12 mouse cellular contexts compared by ENCODE assay signal in the genomic region with DNA sequence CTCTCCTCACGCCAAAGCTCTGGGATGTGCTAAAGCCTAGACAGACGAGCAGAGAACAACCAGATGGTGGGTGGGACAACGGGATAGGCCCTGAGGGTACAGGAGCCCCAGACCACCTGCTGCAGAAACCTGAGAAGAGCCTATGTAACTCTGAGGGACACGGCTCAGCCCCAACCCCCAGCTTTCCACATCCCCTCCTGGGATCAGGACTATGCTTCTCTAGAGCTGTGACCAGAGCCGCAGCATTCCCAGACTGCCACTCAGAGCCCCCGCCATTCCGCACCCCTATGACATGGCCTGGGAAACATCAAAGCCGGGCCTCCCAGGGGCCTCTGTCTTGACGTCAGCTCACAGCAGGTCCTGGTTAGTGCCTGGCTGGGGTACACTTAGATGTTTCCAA. TPM values are rescaled to one million over a fixed set of nuclear protein-coding genes. Genes with fewer than 3 reads are reported as not detected.
DNase-seq lines count a peak whose midpoint lies in the region; ATAC-seq lines count a peak whose summit lies in the region.
"Had no signal": no experiment of that assay in that cellular context is flagged by ENCODE, and none has a peak within 500 bp of the region (broad histone marks: within the 10 kb centered on the region; RNA-seq: fewer than 3 reads in every experiment).

No protein-coding gene starts in this region.

- H3K4me2 ChIP-seq in heart, embryonic 14.5 days (ENCODE audit: low read length), result no peak overlapping the region
- no peak overlapping the region for H3K4me2 ChIP-seq in neural tube, embryonic 11.5 days (ENCODE audit: low read depth)
- no peak overlapping the region for H3K4me2 ChIP-seq in neural tube, embryonic 15.5 days
- H3K4me2 ChIP-seq in intestine, embryonic 16.5 days (ENCODE audit: low read depth, low read length), result no peak overlapping the region

- intact Hi-C loops in heart, postnatal 10 days (cut with DNase I), result no loop called here

- H3K36me3 ChIP-seq in heart, embryonic 14.5 days (ENCODE audit: control insufficient read depth, insufficient read depth, low read length), result peaks cover 38% of the 10 kb centered on the region
- peaks cover 5% of the 10 kb centered on the region for H3K36me3 ChIP-seq in neural tube, embryonic 11.5 days (ENCODE audit: control insufficient read depth, insufficient read depth, low read length)
- H3K36me3 ChIP-seq in neural tube, embryonic 15.5 days, result peaks cover 10% of the 10 kb centered on the region
- peaks cover 8% of the 10 kb centered on the region for H3K36me3 ChIP-seq in intestine, embryonic 16.5 days (ENCODE audit: control insufficient read depth, insufficient read depth, low read length)

- no peak for ATAC-seq in heart, embryonic 14.5 days (ENCODE audit: insufficient number of reproducible peaks, insufficient read depth, low FRiP score, low read depth)
- no peak for ATAC-seq in neural tube, embryonic 11.5 days (ENCODE audit: insufficient read depth, low FRiP score, low TSS enrichment)
- no peak for ATAC-seq in neural tube, embryonic 15.5 days (ENCODE audit: low FRiP score)
- ATAC-seq in intestine, embryonic 16.5 days, result peak; percentile 53
- no peak for ATAC-seq in granulocyte monocyte progenitor cell, adult 5-6 weeks (replicated peaks; ENCODE audit: poor library complexity, severe bottlenecking)

- no peak for DNase-seq in heart, postnatal 10 days
- no peak for DNase-seq in neural tube, embryonic 11.5 days (ENCODE audit: low spot score)
- DNase-seq in adrenal gland, postnatal 36 days, result no peak
- DNase-seq in retina, postnatal 1 day, result no peak
- DNase-seq: cerebellum, adult 11-12 months; layer of hippocampus, adult 9-11 months; lung, adult 18-20 months; right cerebral cortex, postnatal 14 days had no signal

- no peak overlapping the region for H3K4me3 ChIP-seq in heart, embryonic 14.5 days (ENCODE audit: control insufficient read depth in 1 of 2, insufficient read depth in 1 of 2, low read depth in 1 of 2, low read length in 2 of 2)
- H3K4me3 ChIP-seq in neural tube, embryonic 11.5 days (ENCODE audit: low read depth, low read length), result no peak overlapping the region
- no peak overlapping the region for H3K4me3 ChIP-seq in neural tube, embryonic 15.5 days (replicated peaks)
- no peak overlapping the region for H3K4me3 ChIP-seq in intestine, embryonic 16.5 days (ENCODE audit: low read length)

- peaks cover 15 to 26% of the 10 kb centered on the region in 2 experiments for H3K4me1 ChIP-seq in heart, embryonic 14.5 days (ENCODE audit: control insufficient read depth in 2 of 2, insufficient read depth in 2 of 2, low read length in 2 of 2)
- H3K4me1 ChIP-seq in neural tube, embryonic 11.5 days (ENCODE audit: control insufficient read depth, insufficient read depth, low read length), result peaks cover 5% of the 10 kb centered on the region; the same call in 1 of the 2 replicates
- H3K4me1 ChIP-seq in neural tube, embryonic 15.5 days, result peaks cover 19% of the 10 kb centered on the region
- peaks cover 20% of the 10 kb centered on the region; the same call in 1 of the 2 replicates for H3K4me1 ChIP-seq in intestine, embryonic 16.5 days (ENCODE audit: control insufficient read depth, insufficient read depth, low read length)

- H3K27ac ChIP-seq in heart, embryonic 14.5 days (replicated peaks in 1 of 2; ENCODE audit: control insufficient read depth in 1 of 2, insufficient read depth in 1 of 2, low read depth in 2 of 2, low read length in 2 of 2), result peak overlapping the region; percentile 69 to 73
- peak overlapping the region; percentile 21; the same call in 1 of the 2 replicates for H3K27ac ChIP-seq in neural tube, embryonic 11.5 days (ENCODE audit: low read depth, low read length)
- no peak overlapping the region for H3K27ac ChIP-seq in neural tube, embryonic 15.5 days (replicated peaks)
- peak overlapping the region; percentile 65 for H3K27ac ChIP-seq in intestine, embryonic 16.5 days (ENCODE audit: low read length)

- peak overlapping the region; percentile 9 for H3K9ac ChIP-seq in heart, embryonic 14.5 days (ENCODE audit: low read length)
- no peak overlapping the region for H3K9ac ChIP-seq in neural tube, embryonic 11.5 days (ENCODE audit: low read length)
- H3K9ac ChIP-seq in neural tube, embryonic 15.5 days (replicated peaks), result no peak overlapping the region
- H3K9ac ChIP-seq in intestine, embryonic 16.5 days (ENCODE audit: low read depth, low read length), result peak overlapping the region; percentile 10; the same call in 1 of the 2 replicates

- no peaks in the 10 kb centered on the region for H3K9me3 ChIP-seq in heart, embryonic 14.5 days (ENCODE audit: control insufficient read depth, low read length)
- no peaks in the 10 kb centered on the region for H3K9me3 ChIP-seq in neural tube, embryonic 11.5 days (ENCODE audit: control insufficient read depth, low read length)
- no peaks in the 10 kb centered on the region for H3K9me3 ChIP-seq in neural tube, embryonic 15.5 days (replicated peaks)
- H3K9me3 ChIP-seq in intestine, embryonic 16.5 days (ENCODE audit: control insufficient read depth, low read length), result no peaks in the 10 kb centered on the region

- H3K27me3 ChIP-seq in heart, embryonic 14.5 days (ENCODE audit: control insufficient read depth, insufficient read depth, low read length), result no peaks in the 10 kb centered on the region
- no peaks in the 10 kb centered on the region for H3K27me3 ChIP-seq in neural tube, embryonic 11.5 days (ENCODE audit: control insufficient read depth, insufficient read depth, low read length)
- H3K27me3 ChIP-seq in neural tube, embryonic 15.5 days (replicated peaks), result no peaks in the 10 kb centered on the region
- H3K27me3 ChIP-seq in intestine, embryonic 16.5 days (replicated peaks; ENCODE audit: control insufficient read depth, insufficient read depth, low read length), result no peaks in the 10 kb centered on the region

- 11% methylated on average over 9 of the region's 9 CpGs for WGBS in heart, embryonic 14.5 days
- WGBS in neural tube, embryonic 11.5 days, result 38% methylated on average over 9 of the region's 9 CpGs
- WGBS in neural tube, embryonic 15.5 days, result 48% methylated on average over 9 of the region's 9 CpGs
- WGBS in intestine, embryonic 16.5 days, result 39% methylated on average over 9 of the region's 9 CpGs

RNA-seq across cellular contexts. Expression of gene Ptk7, which starts 34.7 kb away (rescaled TPM):
- polyA plus RNA-seq in heart, embryonic 14.5 days (2014; fragmentation: Nextera tagmentation; extraction: Ambion mirVana), result 12.8 and 21.3 TPM in 2 replicates
- total RNA-seq in heart, postnatal 10 days (2021), result 10 to 100 TPM; 19.5 to 22.3 TPM
- polyA plus RNA-seq in neural tube, embryonic 11.5 days (2014; fragmentation: Nextera tagmentation; extraction: Ambion mirVana), result 32.9 and 35.8 TPM in 2 replicates
- 29.3 and 41.7 TPM in 2 replicates for polyA plus RNA-seq in neural tube, embryonic 15.5 days (2015; fragmentation: Nextera tagmentation; extraction: Ambion mirVana)
- polyA plus RNA-seq in intestine, embryonic 16.5 days (2015; fragmentation: Nextera tagmentation; extraction: Ambion mirVana), result 53.2 and 54.4 TPM in 2 replicates
- total RNA-seq in adrenal gland, postnatal 36 days (2021), result 10 to 100 TPM in 1 of 2 experiments, 1 to 10 TPM in 1; 6.8 to 11.7 TPM
- total RNA-seq in granulocyte monocyte progenitor cell, adult 5-6 weeks (2014; fragmentation: Nextera tagmentation), result 3.6 and 4.3 TPM in 2 replicates
- 3.7 and 3.8 TPM in 2 replicates for total RNA-seq in granulocyte monocyte progenitor cell, adult 5-6 weeks (2017)

RNA-seq across cellular contexts. Expression of gene Srf, which starts 38.6 kb away (rescaled TPM):
- 15.6 and 17.8 TPM in 2 replicates for polyA plus RNA-seq in heart, embryonic 14.5 days (2014; fragmentation: Nextera tagmentation; extraction: Ambion mirVana)
- 100 to 1,000 TPM; 129 to 134 TPM for total RNA-seq in heart, postnatal 10 days (2021)
- polyA plus RNA-seq in neural tube, embryonic 11.5 days (2014; fragmentation: Nextera tagmentation; extraction: Ambion mirVana), result 5.9 and 7.7 TPM in 2 replicates
- polyA plus RNA-seq in neural tube, embryonic 15.5 days (2015; fragmentation: Nextera tagmentation; extraction: Ambion mirVana), result 2.5 and 6.4 TPM in 2 replicates
- 4.9 and 5.9 TPM in 2 replicates for polyA plus RNA-seq in intestine, embryonic 16.5 days (2015; fragmentation: Nextera tagmentation; extraction: Ambion mirVana)
- 10 to 100 TPM; 43.1 to 46.5 TPM for total RNA-seq in adrenal gland, postnatal 36 days (2021)
- total RNA-seq in granulocyte monocyte progenitor cell, adult 5-6 weeks (2014; fragmentation: Nextera tagmentation), result 27.4 and 42.7 TPM in 2 replicates
- total RNA-seq in granulocyte monocyte progenitor cell, adult 5-6 weeks (2017), result 29.6 and 47.7 TPM in 2 replicates

RNA-seq across cellular contexts. Expression of gene Cul9, which starts 48.4 kb away (rescaled TPM):
- polyA plus RNA-seq in heart, embryonic 14.5 days (2014; fragmentation: Nextera tagmentation; extraction: Ambion mirVana), result 4.6 and 5.1 TPM in 2 replicates
- total RNA-seq in heart, postnatal 10 days (2021), result 10 to 100 TPM; 13.8 to 18.8 TPM
- polyA plus RNA-seq in neural tube, embryonic 11.5 days (2014; fragmentation: Nextera tagmentation; extraction: Ambion mirVana), result 4.4 and 5.4 TPM in 2 replicates
- 17.3 and 22.6 TPM in 2 replicates for polyA plus RNA-seq in neural tube, embryonic 15.5 days (2015; fragmentation: Nextera tagmentation; extraction: Ambion mirVana)
- polyA plus RNA-seq in intestine, embryonic 16.5 days (2015; fragmentation: Nextera tagmentation; extraction: Ambion mirVana), result 2.8 and 3.0 TPM in 2 replicates
- 10 to 100 TPM; 21.5 to 25.5 TPM for total RNA-seq in adrenal gland, postnatal 36 days (2021)
- total RNA-seq in granulocyte monocyte progenitor cell, adult 5-6 weeks (2014; fragmentation: Nextera tagmentation), result 14.2 and 34.8 TPM in 2 replicates
- total RNA-seq in granulocyte monocyte progenitor cell, adult 5-6 weeks (2017), result 7.5 and 8.9 TPM in 2 replicates

RNA-seq across cellular contexts. Expression of gene Klc4, which starts 51.2 kb away (rescaled TPM):
- polyA plus RNA-seq in heart, embryonic 14.5 days (2014; fragmentation: Nextera tagmentation; extraction: Ambion mirVana), result 20.3 and 21.4 TPM in 2 replicates
- total RNA-seq in heart, postnatal 10 days (2021), result 10 to 100 TPM; 23.8 to 28.2 TPM
- polyA plus RNA-seq in neural tube, embryonic 11.5 days (2014; fragmentation: Nextera tagmentation; extraction: Ambion mirVana), result 36.4 and 38.4 TPM in 2 replicates
- polyA plus RNA-seq in neural tube, embryonic 15.5 days (2015; fragmentation: Nextera tagmentation; extraction: Ambion mirVana), result 31.8 and 32.3 TPM in 2 replicates
- polyA plus RNA-seq in intestine, embryonic 16.5 days (2015; fragmentation: Nextera tagmentation; extraction: Ambion mirVana), result 93.7 and 104 TPM in 2 replicates
- total RNA-seq in adrenal gland, postnatal 36 days (2021), result 10 to 100 TPM; 35.3 to 50.3 TPM
- 5.6 and 8.5 TPM in 2 replicates for total RNA-seq in granulocyte monocyte progenitor cell, adult 5-6 weeks (2014; fragmentation: Nextera tagmentation)
- total RNA-seq in granulocyte monocyte progenitor cell, adult 5-6 weeks (2017), result 7.9 and 11.5 TPM in 2 replicates

RNA-seq across cellular contexts. Expression of gene Mrpl2, which starts 51.4 kb away (rescaled TPM):
- polyA plus RNA-seq in heart, embryonic 14.5 days (2014; fragmentation: Nextera tagmentation; extraction: Ambion mirVana), result 116 and 122 TPM in 2 replicates
- 100 to 1,000 TPM; 117 to 122 TPM for total RNA-seq in heart, postnatal 10 days (2021)
- polyA plus RNA-seq in neural tube, embryonic 11.5 days (2014; fragmentation: Nextera tagmentation; extraction: Ambion mirVana), result 104 and 113 TPM in 2 replicates
- polyA plus RNA-seq in neural tube, embryonic 15.5 days (2015; fragmentation: Nextera tagmentation; extraction: Ambion mirVana), result 64.9 and 80.5 TPM in 2 replicates
- polyA plus RNA-seq in intestine, embryonic 16.5 days (2015; fragmentation: Nextera tagmentation; extraction: Ambion mirVana), result 164 and 170 TPM in 2 replicates
- 100 to 1,000 TPM in 1 of 2 experiments, 10 to 100 TPM in 1; 92.6 to 114 TPM for total RNA-seq in adrenal gland, postnatal 36 days (2021)
- total RNA-seq in granulocyte monocyte progenitor cell, adult 5-6 weeks (2014; fragmentation: Nextera tagmentation), result 106 and 113 TPM in 2 replicates
- total RNA-seq in granulocyte monocyte progenitor cell, adult 5-6 weeks (2017), result 103 and 133 TPM in 2 replicates

Comparison
In these comparisons a context has a peak if more than half of its experiments do, and no peak if none do; other contexts are left out.
1. H3K9ac ChIP-seq: peak in heart, embryonic 14.5 days (single experiment) and intestine, embryonic 16.5 days (single experiment); none in neural tube, embryonic 11.5 days (single experiment) and neural tube, embryonic 15.5 days (single experiment).